Mouse (Mus musculus): ENCODE data around the gene Id2.

DNA sequence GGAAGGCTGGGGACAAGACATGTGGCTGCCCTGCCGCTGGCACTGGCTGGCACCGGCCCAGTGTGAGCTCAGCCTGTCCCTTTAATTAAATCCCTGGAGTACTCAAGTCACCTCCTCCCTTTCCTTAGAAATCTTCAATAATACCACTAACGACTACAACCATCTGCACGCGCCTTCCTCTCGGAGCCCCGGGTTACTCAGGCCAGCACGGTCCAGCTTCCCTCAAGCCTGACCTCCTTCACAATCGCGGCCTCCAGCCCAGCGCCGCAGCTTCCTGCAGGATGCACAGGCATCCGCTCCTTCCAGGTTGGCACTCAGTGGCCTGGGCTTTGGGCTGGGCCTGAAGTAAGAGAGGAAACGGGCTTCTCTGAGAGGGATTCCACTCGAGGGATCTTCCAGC, 22.3 kb upstream of the Id2 start:
- peak; percentile 54; the same call in 1 of the 2 replicates for TF ChIP-seq POLR2A (IDR thresholded peaks at IDR 0.05; ENCODE audit: insufficient read depth, low read depth, low read length)
- TF ChIP-seq CTCF (IDR thresholded peaks at IDR 0.05) = no peak

All from heart, adult 2 months (tissue).